Mouse (Mus musculus) spleen, adult 18-20 months (tissue): Measurements from ENCODE around the gene Esrrb.

Source experiments
- DNase-seq, 2 experiments: peaks; one replicate each; pipeline ENCODE4 v3.0.0; 2022; ENCODE audit warnings: mixed read lengths in 2 of 2

Gene Esrrb

GRCm38 (mm10) chr12:86422166-86422910 is 61.4 kb downstream of the Esrrb start:
- no peak for DNase-seq

GRCm38 (mm10) chr12:86423102-86423501 is 62.2 kb downstream of the Esrrb start:
- no peak for DNase-seq

- no peak for DNase-seq
Measured at GRCm38 (mm10) chr12:86427585-86427984, 66.7 kb downstream of the Esrrb start.

- no peak for DNase-seq
Measured at GRCm38 (mm10) chr12:86431671-86432070, 70.8 kb downstream of the Esrrb start.

- no peak for DNase-seq
Measured at GRCm38 (mm10) chr12:86433371-86433821, 72.5 kb downstream of the Esrrb start.

- no peak for DNase-seq
Measured at GRCm38 (mm10) chr12:86435651-86436050, 74.7 kb downstream of the Esrrb start.

- no peak for DNase-seq
Measured at GRCm38 (mm10) chr12:86450848-86451247, 89.9 kb downstream of the Esrrb start.

- no peak for DNase-seq
Measured at GRCm38 (mm10) chr12:86455009-86455408, 94.1 kb downstream of the Esrrb start.

GRCm38 (mm10) chr12:86462742-86463470 is 102.0 kb downstream of the Esrrb start:
- no peak for DNase-seq

GRCm38 (mm10) chr12:86464385-86464784 is 103.5 kb downstream of the Esrrb start:
- no peak for DNase-seq

GRCm38 (mm10) chr12:86466180-86466579 is 105.3 kb downstream of the Esrrb start:
- no peak for DNase-seq

GRCm38 (mm10) chr12:86469919-86470318 is 109.0 kb downstream of the Esrrb start:
- no peak for DNase-seq

- no peak for DNase-seq
Measured at GRCm38 (mm10) chr12:86470912-86471311, 110.0 kb downstream of the Esrrb start.

- DNase-seq: no peak
Measured at GRCm38 (mm10) chr12:86473630-86474029, 112.7 kb downstream of the Esrrb start.

- no peak for DNase-seq
Measured at GRCm38 (mm10) chr12:86475994-86476393, 115.1 kb downstream of the Esrrb start.

- DNase-seq: no peak
Measured at GRCm38 (mm10) chr12:86478908-86479307, 118.0 kb downstream of the Esrrb start.

GRCm38 (mm10) chr12:86482029-86482428 is 121.1 kb downstream of the Esrrb start:
- DNase-seq: no peak

- DNase-seq: no peak
Measured at GRCm38 (mm10) chr12:86483413-86483841, 122.5 kb downstream of the Esrrb start.

GRCm38 (mm10) chr12:86488005-86488404 is 127.1 kb downstream of the Esrrb start:
- DNase-seq: no peak

- no peak for DNase-seq
Measured at GRCm38 (mm10) chr12:86490052-86490451, 129.1 kb downstream of the Esrrb start.

GRCm38 (mm10) chr12:86491500-86491899 is 130.6 kb downstream of the Esrrb start:
- no peak for DNase-seq

GRCm38 (mm10) chr12:86492822-86493221 is 131.9 kb downstream of the Esrrb start:
- DNase-seq: no peak

GRCm38 (mm10) chr12:86497126-86497525 is 136.2 kb downstream of the Esrrb start:
- no peak for DNase-seq

- DNase-seq: no peak
Measured at GRCm38 (mm10) chr12:86498765-86499164, 137.8 kb downstream of the Esrrb start.
